Mouse (Mus musculus): ENCODE results near the gene Arid1b. TPM values are rescaled to one million over a fixed set of nuclear protein-coding genes. Genes with fewer than 3 reads are reported as not detected.
A peak's percentile ranks its signal among the peaks of the same experiment; 100 is the strongest.

Arid1b gene
- polyA plus RNA-seq, 1 experiment from 2014 or later = 12.2 TPM

GRCm38 (mm10) chr17:5164794-5165193 lies 170.7 kb downstream of the Arid1b start:
- Histone ChIP-seq H3K4me1 (peaks cover 12% of the 10 kb centered on the region; the same call in 1 of the 2 replicates), H3K4me3 (replicated peaks) (no peak overlapping the region), H3K9me3 (replicated peaks) (no peaks in the 10 kb centered on the region), H3K36me3 (no peaks in the 10 kb centered on the region), H3K27me3 (no peaks in the 10 kb centered on the region), H3K9ac (no peak overlapping the region), H3K27ac (replicated peaks) (no peak overlapping the region), H3K4me2 (replicated peaks) (no peak overlapping the region)
- ATAC-seq (ENCODE audit: insufficient number of reproducible peaks, low FRiP score, low TSS enrichment, low read depth) = no peak; the same call in 1 of the 2 replicates
- 74% methylated on average over 4 of the region's 4 CpGs for WGBS

GRCm38 (mm10) chr17:5165201-5165825 lies 171.2 kb downstream of the Arid1b start:
- no peaks in the 10 kb centered on the region for H3K9me3 ChIP-seq (replicated peaks)
- no peaks in the 10 kb centered on the region for H3K27me3 ChIP-seq
- H3K27ac ChIP-seq (replicated peaks) = no peak overlapping the region
- no peak overlapping the region for H3K4me2 ChIP-seq (replicated peaks)
- H3K36me3 ChIP-seq = no peaks in the 10 kb centered on the region
- 75% methylated on average over 15 of the region's 15 CpGs for WGBS
- H3K4me1 ChIP-seq = peaks cover 17% of the 10 kb centered on the region; the same call in 1 of the 2 replicates
- H3K4me3 ChIP-seq (replicated peaks) = no peak overlapping the region
- ATAC-seq (ENCODE audit: insufficient number of reproducible peaks, low FRiP score, low TSS enrichment, low read depth) = 0 out of 2 replicates have a peak, but pooled peaks have one; percentile 31
- no peak overlapping the region for H3K9ac ChIP-seq

- Histone ChIP-seq H3K27ac (replicated peaks) (no peak overlapping the region), H3K9me3 (replicated peaks) (no peaks in the 10 kb centered on the region), H3K36me3 (no peaks in the 10 kb centered on the region), H3K4me3 (replicated peaks) (no peak overlapping the region), H3K27me3 (no peaks in the 10 kb centered on the region), H3K4me2 (replicated peaks) (no peak overlapping the region), H3K9ac (no peak overlapping the region), H3K4me1 (peaks cover 20% of the 10 kb centered on the region; the same call in 1 of the 2 replicates)
- ATAC-seq (ENCODE audit: insufficient number of reproducible peaks, low FRiP score, low TSS enrichment, low read depth) = no peak
- WGBS = 71% methylated on average over 4 of the region's 4 CpGs
Measured at GRCm38 (mm10) chr17:5166175-5166574, 172.0 kb downstream of the Arid1b start.

- WGBS = 77% methylated on average over 7 of the region's 7 CpGs
- Histone ChIP-seq H3K27me3 (no peaks in the 10 kb centered on the region), H3K4me2 (replicated peaks) (no peak overlapping the region), H3K27ac (replicated peaks) (no peak overlapping the region), H3K9me3 (replicated peaks) (no peaks in the 10 kb centered on the region), H3K4me3 (replicated peaks) (no peak overlapping the region), H3K9ac (no peak overlapping the region), H3K36me3 (no peaks in the 10 kb centered on the region), H3K4me1 (peaks cover 20% of the 10 kb centered on the region)
- no peak for ATAC-seq (ENCODE audit: insufficient number of reproducible peaks, low FRiP score, low TSS enrichment, low read depth)
Measured at GRCm38 (mm10) chr17:5168046-5168445, 173.9 kb downstream of the Arid1b start.

- Histone ChIP-seq H3K27me3 (no peaks in the 10 kb centered on the region), H3K9me3 (replicated peaks) (no peaks in the 10 kb centered on the region), H3K4me1 (peaks cover 18% of the 10 kb centered on the region), H3K4me2 (replicated peaks) (no peak overlapping the region), H3K27ac (replicated peaks) (no peak overlapping the region), H3K36me3 (no peaks in the 10 kb centered on the region), H3K4me3 (replicated peaks) (no peak overlapping the region), H3K9ac (no peak overlapping the region)
- 88% methylated on average over 7 of the region's 7 CpGs for WGBS
- no peak for ATAC-seq (ENCODE audit: insufficient number of reproducible peaks, low FRiP score, low TSS enrichment, low read depth)
Measured at GRCm38 (mm10) chr17:5168640-5169039, 174.5 kb downstream of the Arid1b start.

GRCm38 (mm10) chr17:5170321-5170720 lies 176.2 kb downstream of the Arid1b start:
- no peak overlapping the region for H3K4me3 ChIP-seq (replicated peaks)
- no peak overlapping the region for H3K27ac ChIP-seq (replicated peaks)
- 82% methylated on average over 12 of the region's 12 CpGs for WGBS
- no peaks in the 10 kb centered on the region for H3K36me3 ChIP-seq
- no peak for ATAC-seq (ENCODE audit: insufficient number of reproducible peaks, low FRiP score, low TSS enrichment, low read depth)
- H3K4me1 ChIP-seq = peaks cover 32% of the 10 kb centered on the region
- H3K27me3 ChIP-seq = no peaks in the 10 kb centered on the region
- H3K9me3 ChIP-seq (replicated peaks) = no peaks in the 10 kb centered on the region
- no peak overlapping the region for H3K9ac ChIP-seq
- H3K4me2 ChIP-seq (replicated peaks) = no peak overlapping the region

GRCm38 (mm10) chr17:5171467-5171866 lies 177.3 kb downstream of the Arid1b start:
- H3K4me3 ChIP-seq (replicated peaks) = no peak overlapping the region
- 84% methylated on average over 5 of the region's 5 CpGs for WGBS
- peaks cover 38% of the 10 kb centered on the region for H3K4me1 ChIP-seq
- H3K27me3 ChIP-seq = no peaks in the 10 kb centered on the region
- no peak for ATAC-seq (ENCODE audit: insufficient number of reproducible peaks, low FRiP score, low TSS enrichment, low read depth)
- no peak overlapping the region for H3K27ac ChIP-seq (replicated peaks)
- H3K36me3 ChIP-seq = no peaks in the 10 kb centered on the region
- no peak overlapping the region for H3K4me2 ChIP-seq (replicated peaks)
- no peaks in the 10 kb centered on the region for H3K9me3 ChIP-seq (replicated peaks)
- no peak overlapping the region for H3K9ac ChIP-seq

GRCm38 (mm10) chr17:5174426-5175020 lies 180.4 kb downstream of the Arid1b start:
- Histone ChIP-seq H3K36me3 (no peaks in the 10 kb centered on the region), H3K9me3 (replicated peaks) (no peaks in the 10 kb centered on the region), H3K4me2 (replicated peaks) (no peak overlapping the region), H3K27ac (replicated peaks) (no peak overlapping the region), H3K27me3 (no peaks in the 10 kb centered on the region), H3K4me1 (peaks cover 45% of the 10 kb centered on the region), H3K9ac (no peak overlapping the region), H3K4me3 (replicated peaks) (no peak overlapping the region)
- WGBS = 73% methylated on average over 6 of the region's 6 CpGs
- no peak for ATAC-seq (ENCODE audit: insufficient number of reproducible peaks, low FRiP score, low TSS enrichment, low read depth)

GRCm38 (mm10) chr17:5175535-5175934 lies 181.4 kb downstream of the Arid1b start:
- Histone ChIP-seq H3K27ac (replicated peaks) (no peak overlapping the region), H3K4me1 (peaks cover 42% of the 10 kb centered on the region), H3K4me3 (replicated peaks) (no peak overlapping the region), H3K27me3 (no peaks in the 10 kb centered on the region), H3K9me3 (replicated peaks) (no peaks in the 10 kb centered on the region), H3K9ac (no peak overlapping the region), H3K36me3 (no peaks in the 10 kb centered on the region), H3K4me2 (replicated peaks) (no peak overlapping the region)
- ATAC-seq (ENCODE audit: insufficient number of reproducible peaks, low FRiP score, low TSS enrichment, low read depth) = no peak
- 74% methylated on average over 8 of the region's 8 CpGs for WGBS

- 78% methylated on average over 2 of the region's 2 CpGs for WGBS
- ATAC-seq (ENCODE audit: insufficient number of reproducible peaks, low FRiP score, low TSS enrichment, low read depth) = no peak
Measured at GRCm38 (mm10) chr17:5176315-5176714, 182.2 kb downstream of the Arid1b start.

GRCm38 (mm10) chr17:5178534-5178933 lies 184.4 kb downstream of the Arid1b start:
- no peak for ATAC-seq (ENCODE audit: insufficient number of reproducible peaks, low FRiP score, low TSS enrichment, low read depth)
- 81% methylated on average over 10 of the region's 10 CpGs for WGBS
- peaks cover 52% of the 10 kb centered on the region for H3K4me1 ChIP-seq

More at GRCm38 (mm10) chr17:5176315-5176714, 182.2 kb downstream of the Arid1b start:
- Histone ChIP-seq H3K4me3 (replicated peaks) (no peak overlapping the region), H3K4me1 (peaks cover 49% of the 10 kb centered on the region), H3K27ac (replicated peaks) (no peak overlapping the region), H3K9me3 (replicated peaks) (no peaks in the 10 kb centered on the region), H3K9ac (no peak overlapping the region), H3K27me3 (no peaks in the 10 kb centered on the region), H3K36me3 (no peaks in the 10 kb centered on the region), H3K4me2 (replicated peaks) (no peak overlapping the region)

GRCm38 (mm10) chr17:5179004-5179403 lies 184.9 kb downstream of the Arid1b start:
- no peak overlapping the region for H3K4me2 ChIP-seq (replicated peaks)
- H3K36me3 ChIP-seq = no peaks in the 10 kb centered on the region
- H3K4me3 ChIP-seq (replicated peaks) = no peak overlapping the region
- peaks cover 50% of the 10 kb centered on the region for H3K4me1 ChIP-seq
- WGBS = 64% methylated on average over 7 of the region's 7 CpGs
- no peak for ATAC-seq (ENCODE audit: insufficient number of reproducible peaks, low FRiP score, low TSS enrichment, low read depth)
- H3K9me3 ChIP-seq (replicated peaks) = no peaks in the 10 kb centered on the region
- no peak overlapping the region for H3K9ac ChIP-seq
- H3K27me3 ChIP-seq = no peaks in the 10 kb centered on the region
- H3K27ac ChIP-seq (replicated peaks) = no peak overlapping the region

More at GRCm38 (mm10) chr17:5178534-5178933, 184.4 kb downstream of the Arid1b start:
- Histone ChIP-seq H3K4me2 (replicated peaks) (no peak overlapping the region), H3K9ac (no peak overlapping the region), H3K36me3 (no peaks in the 10 kb centered on the region), H3K27ac (replicated peaks) (no peak overlapping the region), H3K27me3 (no peaks in the 10 kb centered on the region), H3K4me3 (replicated peaks) (no peak overlapping the region), H3K9me3 (replicated peaks) (no peaks in the 10 kb centered on the region)
